Mouse (Mus musculus) intestine, postnatal 0 days (tissue): ENCODE results near the gene 1700012A03Rik. TPM values are rescaled to one million over a fixed set of nuclear protein-coding genes. Genes with fewer than 3 reads are reported as not detected.

ENCODE experiments used
- ATAC-seq: fragments of 200-750 bp; cut with Nextera tagmentation; 2 replicates; pipeline ENCODE4 v1.8.0; 2017; ENCODE audit warnings: mild to moderate bottlenecking, moderate TSS enrichment, moderate library complexity
- H3K27ac ChIP-seq: fragments of 300-500 bp; sonication (generic); 2 replicates; pipeline ENCODE4 v1.5.1; 2014; ENCODE audit warnings: mild to moderate bottlenecking, low read depth, low read length, moderate library complexity
- H3K27me3 ChIP-seq: fragments of 300-500 bp; sonication (generic); replicated peaks from 2 replicates; pipeline ENCODE4 v1.6.1; 2014; ENCODE audit warnings: low read length, mixed read lengths; ENCODE audit not compliant: control insufficient read depth, insufficient read depth
- H3K36me3 ChIP-seq: fragments of 300-500 bp; sonication (generic); 2 replicates; pipeline ENCODE4 v1.6.1; 2014; ENCODE audit warnings: mild to moderate bottlenecking, moderate library complexity; ENCODE audit not compliant: control insufficient read depth, insufficient read depth
- H3K4me1 ChIP-seq: fragments of 300-500 bp; sonication (generic); replicated peaks from 2 replicates; pipeline ENCODE4 v1.6.1; 2014; ENCODE audit warnings: antibody characterized with exemption, low read length, mixed read lengths; ENCODE audit not compliant: control insufficient read depth, insufficient read depth
- H3K4me2 ChIP-seq: fragments of 300-500 bp; sonication (generic); replicated peaks from 2 replicates; pipeline ENCODE4 v1.6.1; 2014; ENCODE audit warnings: low read depth, mild to moderate bottlenecking, moderate library complexity
- H3K4me3 ChIP-seq: fragments of 300-500 bp; sonication (generic); 2 replicates; pipeline ENCODE4 v1.5.1; 2014; ENCODE audit warnings: low read depth, low read length
- H3K9ac ChIP-seq: fragments of 300-500 bp; sonication (generic); 2 replicates; pipeline ENCODE4 v1.6.1; 2014; ENCODE audit warnings: mild to moderate bottlenecking, low read depth, low read length
- H3K9me3 ChIP-seq: fragments of 300-500 bp; sonication (generic); 2 replicates; pipeline ENCODE4 v1.6.1; 2016; ENCODE audit warnings: mixed run types; ENCODE audit not compliant: control insufficient read depth
- CTCF ChIP-seq: sonication (generic); IDR thresholded peaks from 2 replicates; pipeline ENCODE4 v1.5.1; 2016; ENCODE audit warnings: low read depth, mild to moderate bottlenecking, control low read depth, antibody characterized with exemption, moderate library complexity
- WGBS: fragments of 180-500 bp; shearing (Covaris S2); extraction: QIAGEN DNeasy Blood & Tissue Kit; methylation state at CpG from one replicate; pipeline ENCODE4 v1.1.7; 2014; 5-methylcytosine and 5-hydroxymethylcytosine counted together
- polyA plus RNA-seq: library from polyadenylated mRNA; unstranded; fragments of >200 nt; fragmentation: Nextera tagmentation; extraction: Ambion mirVana; gene quantifications from 2 replicates; pipeline ENCODE4 v1.2.1, GENCODE M21; 2015

1700012A03Rik gene
- polyA plus RNA-seq, 1 experiment from 2014 or later: not detected

GRCm38 (mm10) chr6:32061266-32061665 lies 11.2 kb downstream of the 1700012A03Rik start:
- H3K4me3 ChIP-seq: no peak overlapping the region
- H3K9ac ChIP-seq: no peak overlapping the region
- H3K27ac ChIP-seq: no peak overlapping the region
- H3K4me2 ChIP-seq: no peak overlapping the region
- no peaks in the 10 kb centered on the region for H3K9me3 ChIP-seq
- H3K27me3 ChIP-seq: no peaks in the 10 kb centered on the region
- no peak for ATAC-seq
- WGBS: 80% methylated on average over 9 of the region's 9 CpGs
- TF ChIP-seq CTCF: no peak
- H3K4me1 ChIP-seq: no peaks in the 10 kb centered on the region
- H3K36me3 ChIP-seq: no peaks in the 10 kb centered on the region

GRCm38 (mm10) chr6:32065789-32066510 lies 15.9 kb downstream of the 1700012A03Rik start:
- Histone ChIP-seq H3K4me3 (no peak overlapping the region), H3K9ac (no peak overlapping the region), H3K27me3 (no peaks in the 10 kb centered on the region), H3K36me3 (no peaks in the 10 kb centered on the region), H3K4me2 (no peak overlapping the region), H3K9me3 (no peaks in the 10 kb centered on the region), H3K4me1 (no peaks in the 10 kb centered on the region), H3K27ac (no peak overlapping the region)
- ATAC-seq: no peak
- WGBS: 55% methylated on average over 10 of the region's 10 CpGs
- no peak for TF ChIP-seq CTCF

GRCm38 (mm10) chr6:32072161-32072560 lies 22.1 kb downstream of the 1700012A03Rik start:
- TF ChIP-seq CTCF: no peak
- H3K9ac ChIP-seq: no peak overlapping the region
- H3K27ac ChIP-seq: no peak overlapping the region
- no peaks in the 10 kb centered on the region for H3K27me3 ChIP-seq
- no peaks in the 10 kb centered on the region for H3K4me1 ChIP-seq
- no peaks in the 10 kb centered on the region for H3K9me3 ChIP-seq
- no peaks in the 10 kb centered on the region for H3K36me3 ChIP-seq
- H3K4me2 ChIP-seq: no peak overlapping the region
- no peak overlapping the region for H3K4me3 ChIP-seq
- 67% methylated on average over 1 of the region's 1 CpGs for WGBS
- no peak for ATAC-seq

GRCm38 (mm10) chr6:32093312-32093711 lies 43.3 kb downstream of the 1700012A03Rik start:
- no peak overlapping the region for H3K4me2 ChIP-seq
- ATAC-seq: no peak
- H3K9me3 ChIP-seq: no peaks in the 10 kb centered on the region
- 86% methylated on average over 10 of the region's 14 CpGs for WGBS
- no peaks in the 10 kb centered on the region for H3K27me3 ChIP-seq
- no peak overlapping the region for H3K27ac ChIP-seq
- TF ChIP-seq CTCF: no peak
- no peak overlapping the region for H3K4me3 ChIP-seq
- H3K36me3 ChIP-seq: no peaks in the 10 kb centered on the region
- no peaks in the 10 kb centered on the region for H3K4me1 ChIP-seq
- H3K9ac ChIP-seq: no peak overlapping the region

- H3K9ac ChIP-seq: no peak overlapping the region
- H3K27ac ChIP-seq: no peak overlapping the region
- no peaks in the 10 kb centered on the region for H3K4me1 ChIP-seq
- ATAC-seq: no peak
- no peak overlapping the region for H3K4me2 ChIP-seq
- TF ChIP-seq CTCF: no peak
- H3K9me3 ChIP-seq: no peaks in the 10 kb centered on the region
- no peaks in the 10 kb centered on the region for H3K27me3 ChIP-seq
- H3K36me3 ChIP-seq: no peaks in the 10 kb centered on the region
- H3K4me3 ChIP-seq: no peak overlapping the region
- WGBS: 54% methylated on average over 9 of the region's 9 CpGs
Measured at GRCm38 (mm10) chr6:32105547-32106275, 55.7 kb downstream of the 1700012A03Rik start.
